Mouse (Mus musculus): Measurements from ENCODE around the gene Gm12184. TPM values are rescaled to one million over a fixed set of nuclear protein-coding genes. Genes with fewer than 3 reads are reported as not detected.

Gm12184 gene
- polyA plus RNA-seq, 1 experiment from 2014 or later: 5.2 TPM

- Histone ChIP-seq H3K4me2 (no peak overlapping the region), H3K4me3 (no peak overlapping the region), H3K27me3 (peaks cover 3% of the 10 kb centered on the region), H3K36me3 (ENCODE audit: poor library complexity, severe bottlenecking) (no peaks in the 10 kb centered on the region), H3K9me3 (replicated peaks) (no peaks in the 10 kb centered on the region), H3K27ac (no peak overlapping the region), H3K4me1 (no peaks in the 10 kb centered on the region), H3K9ac (no peak overlapping the region)
- ATAC-seq: no peak
- 62% methylated on average over 6 of the region's 6 CpGs for WGBS
These were observed 17.9 kb upstream of the Gm12184 start for GRCm38 (mm10) chr11:48844309-48844708.

DNA sequence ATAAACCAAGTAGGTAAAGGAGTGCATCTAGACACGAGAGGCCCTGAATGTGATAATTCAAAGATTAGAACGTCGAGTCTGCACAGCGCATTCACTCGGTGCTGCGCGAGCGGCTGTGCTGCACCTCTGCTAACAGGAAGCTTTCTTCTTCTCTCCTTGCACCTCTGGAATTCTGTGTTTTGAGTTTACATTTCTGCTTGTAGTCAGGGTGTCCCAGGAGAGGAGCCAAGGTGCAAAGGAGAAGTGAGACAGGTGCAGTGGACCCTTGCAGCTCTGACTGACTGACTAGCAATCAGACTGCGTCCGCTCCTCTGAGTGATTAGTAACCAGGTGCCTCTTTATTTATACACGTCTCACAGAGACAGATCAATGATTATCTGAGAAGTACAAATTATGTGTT is 16.7 kb upstream of the Gm12184 start:
- Histone ChIP-seq H3K9me3 (replicated peaks) (no peaks in the 10 kb centered on the region), H3K27me3 (no peaks in the 10 kb centered on the region; the same call in 1 of the 2 replicates)
- 84% methylated on average over 11 of the region's 11 CpGs for WGBS

DNA sequence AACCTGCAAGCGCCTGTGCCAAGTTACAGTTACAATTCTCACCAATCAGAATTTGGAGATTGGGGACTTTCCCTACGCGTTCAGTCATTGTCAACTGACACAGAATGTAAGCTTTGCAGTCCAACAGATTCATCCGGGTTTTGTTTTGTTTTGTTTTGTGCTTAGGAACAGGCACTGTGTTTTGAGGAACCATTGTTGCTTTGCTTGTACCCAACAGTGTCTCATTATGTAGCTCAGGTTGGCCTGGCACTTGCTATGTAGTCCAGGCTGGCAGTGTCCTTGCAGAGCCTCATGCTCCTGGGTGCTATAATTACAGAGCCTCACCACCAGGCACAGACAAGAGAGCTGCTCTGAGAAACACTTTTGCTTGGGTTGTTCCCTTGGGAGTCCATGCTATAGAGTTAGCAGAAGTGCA is 15.9 kb upstream of the Gm12184 start:
- no peaks in the 10 kb centered on the region for H3K36me3 ChIP-seq (ENCODE audit: poor library complexity, severe bottlenecking)
- H3K4me2 ChIP-seq: no peak overlapping the region
- H3K27me3 ChIP-seq: no peaks in the 10 kb centered on the region; the same call in 1 of the 2 replicates
- no peaks in the 10 kb centered on the region for H3K9me3 ChIP-seq (replicated peaks)
- 86% methylated on average over 4 of the region's 4 CpGs for WGBS
- H3K9ac ChIP-seq: no peak overlapping the region
- no peak overlapping the region for H3K4me3 ChIP-seq
- no peak overlapping the region for H3K27ac ChIP-seq
- no peak for ATAC-seq
- H3K4me1 ChIP-seq: peaks cover 7% of the 10 kb centered on the region

More for the DNA sequence above, 16.7 kb upstream of the Gm12184 start:
- no peak overlapping the region for H3K27ac ChIP-seq
- H3K4me2 ChIP-seq: no peak overlapping the region
- H3K9ac ChIP-seq: no peak overlapping the region
- H3K36me3 ChIP-seq (ENCODE audit: poor library complexity, severe bottlenecking): no peaks in the 10 kb centered on the region
- ATAC-seq: no peak
- H3K4me1 ChIP-seq: peaks cover 6% of the 10 kb centered on the region
- no peak overlapping the region for H3K4me3 ChIP-seq

DNA sequence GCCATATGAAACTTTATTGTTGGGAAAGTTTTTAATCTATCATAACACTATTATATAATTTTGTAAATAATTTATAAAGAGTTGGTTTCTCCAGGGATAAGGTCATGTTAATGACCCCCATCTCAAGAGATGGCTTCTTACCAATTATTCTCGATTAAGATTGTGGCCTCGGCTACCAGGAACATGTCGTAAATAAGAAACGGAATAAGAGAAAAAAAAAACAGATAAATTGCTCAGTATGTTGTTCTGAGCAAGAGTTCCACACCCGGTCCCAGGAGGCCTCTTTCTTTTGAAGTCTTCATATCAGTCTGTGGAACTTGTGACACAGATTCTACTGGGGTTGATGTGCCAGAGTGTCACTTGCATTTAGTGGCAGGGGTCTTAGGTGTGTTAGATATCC is 14.8 kb upstream of the Gm12184 start:
- Histone ChIP-seq H3K36me3 (ENCODE audit: poor library complexity, severe bottlenecking) (no peaks in the 10 kb centered on the region), H3K4me1 (peaks cover 12% of the 10 kb centered on the region), H3K27ac (no peak overlapping the region), H3K4me2 (no peak overlapping the region), H3K27me3 (peaks cover 5% of the 10 kb centered on the region; the same call in 1 of the 2 replicates), H3K9ac (no peak overlapping the region), H3K9me3 (replicated peaks) (no peaks in the 10 kb centered on the region), H3K4me3 (no peak overlapping the region)
- ATAC-seq: no peak
- 86% methylated on average over 5 of the region's 5 CpGs for WGBS

- peaks cover 12% of the 10 kb centered on the region for H3K4me1 ChIP-seq
These were observed 14.3 kb upstream of the Gm12184 start for GRCm38 (mm10) chr11:48840805-48841204.

GRCm38 (mm10) chr11:48838879-48839680 is 12.6 kb upstream of the Gm12184 start:
- 63% methylated on average over 10 of the region's 10 CpGs for WGBS
- no peak for ATAC-seq
- H3K27me3 ChIP-seq: peaks cover 14% of the 10 kb centered on the region; the same call in 1 of the 2 replicates
- H3K9me3 ChIP-seq (replicated peaks): no peaks in the 10 kb centered on the region
- H3K4me1 ChIP-seq: peaks cover 12% of the 10 kb centered on the region
- no peak overlapping the region for H3K27ac ChIP-seq
- peak overlapping the region; percentile 84 for H3K4me2 ChIP-seq
- H3K9ac ChIP-seq: no peak overlapping the region
- no peaks in the 10 kb centered on the region for H3K36me3 ChIP-seq (ENCODE audit: poor library complexity, severe bottlenecking)
- peak overlapping the region; percentile 88 for H3K4me3 ChIP-seq

More at GRCm38 (mm10) chr11:48840805-48841204, 14.3 kb upstream of the Gm12184 start:
- peaks cover 9% of the 10 kb centered on the region; the same call in 1 of the 2 replicates for H3K27me3 ChIP-seq
- no peak overlapping the region for H3K9ac ChIP-seq
- no peak for ATAC-seq
- H3K27ac ChIP-seq: no peak overlapping the region
- no peaks in the 10 kb centered on the region for H3K9me3 ChIP-seq (replicated peaks)
- no peak overlapping the region for H3K4me2 ChIP-seq
- H3K36me3 ChIP-seq (ENCODE audit: poor library complexity, severe bottlenecking): no peaks in the 10 kb centered on the region
- no peak overlapping the region for H3K4me3 ChIP-seq

GRCm38 (mm10) chr11:48838181-48838797 is 11.8 kb upstream of the Gm12184 start:
- Histone ChIP-seq H3K4me3 (peak overlapping the region; percentile 88), H3K4me1 (peaks cover 12% of the 10 kb centered on the region), H3K9ac (peak overlapping the region; percentile 77), H3K27ac (0 out of 2 replicates have a peak overlapping the region, but pooled peaks have one; percentile 54), H3K9me3 (replicated peaks) (no peaks in the 10 kb centered on the region), H3K4me2 (peak overlapping the region; percentile 84), H3K27me3 (peaks cover 14% of the 10 kb centered on the region; the same call in 1 of the 2 replicates), H3K36me3 (ENCODE audit: poor library complexity, severe bottlenecking) (no peaks in the 10 kb centered on the region)
- WGBS: 3% methylated on average over 16 of the region's 16 CpGs
- ATAC-seq: peak; percentile 16

- peak; percentile 30 for ATAC-seq
- H3K27me3 ChIP-seq: peaks cover 14% of the 10 kb centered on the region; the same call in 1 of the 2 replicates
- under 1% methylated on average over 69 of the region's 77 CpGs for WGBS
- no peaks in the 10 kb centered on the region for H3K36me3 ChIP-seq (ENCODE audit: poor library complexity, severe bottlenecking)
- peak overlapping the region; percentile 54; the same call in 1 of the 2 replicates for H3K27ac ChIP-seq
- peak overlapping the region; percentile 84 for H3K4me2 ChIP-seq
- H3K9ac ChIP-seq: peak overlapping the region; percentile 77
- no peaks in the 10 kb centered on the region for H3K9me3 ChIP-seq (replicated peaks)
- peaks cover 12% of the 10 kb centered on the region for H3K4me1 ChIP-seq
- peak overlapping the region; percentile 88 for H3K4me3 ChIP-seq
These were observed 11.1 kb upstream of the Gm12184 start for GRCm38 (mm10) chr11:48837310-48838180.

- peak; percentile 3; the same call in 1 of the 2 replicates for ATAC-seq
- 9% methylated on average over 11 of the region's 11 CpGs for WGBS
- Histone ChIP-seq H3K27ac (no peak overlapping the region), H3K9me3 (replicated peaks) (no peaks in the 10 kb centered on the region), H3K27me3 (peaks cover 14% of the 10 kb centered on the region; the same call in 1 of the 2 replicates), H3K36me3 (ENCODE audit: poor library complexity, severe bottlenecking) (no peaks in the 10 kb centered on the region), H3K4me2 (peak overlapping the region; percentile 84), H3K4me1 (peaks cover 12% of the 10 kb centered on the region), H3K4me3 (peak overlapping the region; percentile 88), H3K9ac (peak overlapping the region; percentile 77)
These were observed 10.5 kb upstream of the Gm12184 start for GRCm38 (mm10) chr11:48836990-48837309.

- WGBS: 81% methylated on average over 6 of the region's 6 CpGs
- H3K9ac ChIP-seq: no peak overlapping the region
- peaks cover 14% of the 10 kb centered on the region; the same call in 1 of the 2 replicates for H3K27me3 ChIP-seq
- no peaks in the 10 kb centered on the region for H3K36me3 ChIP-seq (ENCODE audit: poor library complexity, severe bottlenecking)
- H3K4me2 ChIP-seq: no peak overlapping the region
- no peak for ATAC-seq
- no peaks in the 10 kb centered on the region for H3K9me3 ChIP-seq (replicated peaks)
- no peak overlapping the region for H3K27ac ChIP-seq
- no peak overlapping the region for H3K4me3 ChIP-seq
- H3K4me1 ChIP-seq: peaks cover 12% of the 10 kb centered on the region
These were observed 9.5 kb upstream of the Gm12184 start for GRCm38 (mm10) chr11:48835923-48836322.

- under 1% methylated on average over 30 of the region's 30 CpGs for WGBS
- H3K36me3 ChIP-seq (ENCODE audit: poor library complexity, severe bottlenecking): no peaks in the 10 kb centered on the region
- ATAC-seq: peak; percentile 92
- peak overlapping the region; percentile 57 for H3K4me3 ChIP-seq
- H3K27ac ChIP-seq: peak overlapping the region; percentile 48; the same call in 1 of the 2 replicates
- peaks cover 12% of the 10 kb centered on the region for H3K4me1 ChIP-seq
- H3K9ac ChIP-seq: peak overlapping the region; percentile 65
- H3K4me2 ChIP-seq: peak overlapping the region; percentile 64
- H3K27me3 ChIP-seq: 0 out of 2 replicates have a peak, but pooled peaks cover 14% of the 10 kb centered on the region
- no peaks in the 10 kb centered on the region for H3K9me3 ChIP-seq (replicated peaks)
These were observed 7.5 kb upstream of the Gm12184 start for GRCm38 (mm10) chr11:48833731-48834639.

Measured in forebrain, embryonic 13.5 days (tissue).